Mouse (Mus musculus): Measurements from ENCODE around the gene Gucy2d. TPM values are rescaled to one million over a fixed set of nuclear protein-coding genes. Genes with fewer than 3 reads are reported as not detected.

Gucy2d gene
- total and polyA plus RNA-seq, 3 experiments = not detected

DNA sequence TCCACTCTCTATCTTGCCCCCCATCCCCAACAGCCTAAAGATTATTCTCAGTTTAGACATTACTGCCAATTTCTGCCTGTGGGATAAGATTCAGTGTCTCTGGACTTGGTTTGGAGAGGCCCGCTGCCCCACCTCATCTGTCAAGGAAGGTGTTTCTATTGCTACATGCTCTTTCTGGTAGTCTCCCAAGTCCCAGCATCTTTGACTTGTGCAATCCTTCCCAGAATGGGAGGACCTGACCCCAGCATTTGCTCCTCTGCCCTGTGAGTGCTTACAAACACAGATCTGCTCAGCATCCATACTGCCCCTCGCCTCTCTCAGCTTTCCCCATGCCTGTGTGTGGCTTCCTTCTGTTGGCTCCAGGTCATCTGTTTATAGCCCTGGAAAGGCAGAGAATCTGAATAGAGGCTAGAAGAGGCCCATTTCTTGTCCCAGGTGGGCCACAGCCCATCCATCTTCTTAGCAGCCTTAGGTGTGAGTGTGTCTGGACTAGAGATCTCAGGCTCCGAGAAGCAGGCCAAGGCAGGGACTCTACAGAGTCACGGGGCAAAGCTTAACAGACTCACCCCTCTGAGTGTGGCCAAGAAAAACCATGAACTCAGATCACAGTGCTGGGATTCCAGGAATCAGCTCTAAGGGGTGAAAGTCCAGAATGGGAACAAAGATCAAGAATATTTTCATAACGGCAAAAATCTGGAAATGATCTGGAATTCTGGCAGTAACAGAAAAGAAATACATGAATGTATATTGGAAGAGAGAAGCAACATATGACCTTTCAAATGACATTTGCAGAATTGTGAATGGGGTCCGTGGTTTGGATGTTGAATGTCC, 84.9 kb downstream of the Gucy2d start:
- no peaks in the 10 kb centered on the region for H3K36me3 ChIP-seq (ENCODE audit: control insufficient read depth in 1 of 2, insufficient read depth in 2 of 2, low read length in 2 of 2)
- no peaks in the 10 kb centered on the region for H3K79me2 ChIP-seq (ENCODE audit: control insufficient read depth, insufficient read depth, low read length, poor library complexity)
- no peaks in the 10 kb centered on the region for H3K4me1 ChIP-seq (ENCODE audit: control insufficient read depth in 1 of 2, insufficient read depth in 2 of 2, low read length in 2 of 2)
- no peak for TF ChIP-seq NRF1 (IDR thresholded peaks at IDR 0.05; ENCODE audit: insufficient read depth, low read depth, low read length, poor library complexity, severe bottlenecking)
- no peak for TF ChIP-seq JUND (IDR thresholded peaks at IDR 0.05; ENCODE audit: low read depth, low read length)
- no peak for TF ChIP-seq POLR2AphosphoS5 (IDR thresholded peaks at IDR 0.05; ENCODE audit: borderline replicate concordance, low read depth, low read length)
- no peak for TF ChIP-seq ZNF384 (IDR thresholded peaks at IDR 0.05; ENCODE audit: low read depth, low read length)
- no peak for TF ChIP-seq SIN3A (IDR thresholded peaks at IDR 0.05; ENCODE audit: low read length)
- TF ChIP-seq CHD2 (IDR thresholded peaks at IDR 0.05; ENCODE audit: low read length) = no peak
- TF ChIP-seq CTCF (IDR thresholded peaks at IDR 0.05 in 2 of 3, conservative IDR thresholded peaks at IDR 0.05 in 1 of 3; ENCODE audit: control insufficient read depth in 1 of 3, insufficient read depth in 1 of 3, low read depth in 2 of 3, low read length in 3 of 3, poor library complexity in 1 of 3, severe bottlenecking in 1 of 3) = no peak
- no peak for TF ChIP-seq E2F4 (IDR thresholded peaks at IDR 0.05; ENCODE audit: borderline replicate concordance, low read depth, low read length)
- no peak for TF ChIP-seq ELF1 (IDR thresholded peaks at IDR 0.05; ENCODE audit: low read depth, low read length)
- no peak for TF ChIP-seq TAL1 (IDR thresholded peaks at IDR 0.05; ENCODE audit: low read length)
- no peak for TF ChIP-seq RAD21 (IDR thresholded peaks at IDR 0.05; ENCODE audit: low read depth, low read length)
- TF ChIP-seq MXI1 (IDR thresholded peaks at IDR 0.05; ENCODE audit: low read depth, low read length) = no peak
- no peak for TF ChIP-seq TCF12 (IDR thresholded peaks at IDR 0.05; ENCODE audit: low read depth, low read length)
- no peak for TF ChIP-seq SMC3 (IDR thresholded peaks at IDR 0.05; ENCODE audit: low read depth, low read length)
- no peak for TF ChIP-seq ZMIZ1 (IDR thresholded peaks at IDR 0.05; ENCODE audit: low read depth, low read length)
- no peak for TF ChIP-seq USF2 (IDR thresholded peaks at IDR 0.05; ENCODE audit: borderline replicate concordance in 1 of 2, insufficient read depth in 1 of 2, low read depth in 1 of 2, low read length in 2 of 2)
- no peak for TF ChIP-seq ZC3H11A (IDR thresholded peaks at IDR 0.05; ENCODE audit: low read depth, low read length)
- H3K9ac ChIP-seq (ENCODE audit: control insufficient read depth, low read depth, low read length, poor library complexity, severe bottlenecking) = no peak overlapping the region
- H3K27ac ChIP-seq (ENCODE audit: control insufficient read depth, low read depth, low read length) = no peak overlapping the region
- DNase-seq (ENCODE audit: low read depth, low spot score) = no peak
- no peak overlapping the region for H3K4me3 ChIP-seq (ENCODE audit: control insufficient read depth in 1 of 2, insufficient read depth in 1 of 2, low read depth in 2 of 2, low read length in 2 of 2)
- no peaks in the 10 kb centered on the region for H3K9me3 ChIP-seq (replicated peaks; ENCODE audit: insufficient read depth, low read length)
- peaks cover 0 to 6% of the 10 kb centered on the region in 2 experiments; a peak in 2 of 4 replicates for H3K27me3 ChIP-seq (ENCODE audit: control insufficient read depth in 1 of 2, insufficient read depth in 2 of 2, low read length in 2 of 2)

Other genes starting within 250 kb of the Gucy2d start
- gene B3gnt6, start 240.9 kb upstream of the Gucy2d start, total RNA-seq (2012; rRNA removed) = 0.12 TPM in 1 of 2 replicates, not detected in the other
- under 1 TPM in 1 of 2 experiments, not detected in 1; 0.08 TPM for gene B3gnt6, start 240.9 kb upstream of the Gucy2d start, polyA plus RNA-seq (2012; ENCODE audit: insufficient read depth in 1 of 2, insufficient read length in 2 of 2, low read depth in 1 of 2, low replicate concordance in 2 of 2, missing spikeins in 1 of 2)
- gene Acer3, start 119.2 kb upstream of the Gucy2d start, total RNA-seq (2012; rRNA removed) = 41.7 and 44.3 TPM in 2 replicates
- 10 to 100 TPM in 1 of 2 experiments, not detected in 1; 17.2 TPM for gene Acer3, start 119.2 kb upstream of the Gucy2d start, polyA plus RNA-seq (2012; ENCODE audit: insufficient read depth in 1 of 2, insufficient read length in 2 of 2, low read depth in 1 of 2, low replicate concordance in 2 of 2, missing spikeins in 1 of 2)
- 0.12 and 0.16 TPM in 2 replicates for gene Tsku, start 79.1 kb upstream of the Gucy2d start, total RNA-seq (2012; rRNA removed)
- gene Tsku, start 79.1 kb upstream of the Gucy2d start, polyA plus RNA-seq (2012; ENCODE audit: insufficient read depth in 1 of 2, insufficient read length in 2 of 2, low read depth in 1 of 2, low replicate concordance in 2 of 2, missing spikeins in 1 of 2) = under 1 TPM in 1 of 2 experiments, not detected in 1; 0.99 TPM
- not detected in 2 replicates for gene Lrrc32, start 48.9 kb downstream of the Gucy2d start, total RNA-seq (2012; rRNA removed)
- gene Lrrc32, start 48.9 kb downstream of the Gucy2d start, polyA plus RNA-seq (2012; ENCODE audit: insufficient read depth in 1 of 2, insufficient read length in 2 of 2, low read depth in 1 of 2, low replicate concordance in 2 of 2, missing spikeins in 1 of 2) = not detected
- 10.2 and 10.9 TPM in 2 replicates for gene Emsy, start 216.4 kb downstream of the Gucy2d start, total RNA-seq (2012; rRNA removed)
- gene Emsy, start 216.4 kb downstream of the Gucy2d start, polyA plus RNA-seq (2012; ENCODE audit: insufficient read depth in 1 of 2, insufficient read length in 2 of 2, low read depth in 1 of 2, low replicate concordance in 2 of 2, missing spikeins in 1 of 2) = 10 to 100 TPM in 1 of 2 experiments, not detected in 1; 24.1 TPM